Mouse (Mus musculus) gastrocnemius, adult 2 months (tissue): ENCODE results near the gene Zfp526. TPM values are rescaled to one million over a fixed set of nuclear protein-coding genes. Genes with fewer than 3 reads are reported as not detected.
"Not testable (repeated sequence)": the region's sequence is repeated elsewhere in the genome, so short reads cannot be mapped to it uniquely, and the experiment has no call there.

Source experiments
- DNase-seq: peaks from one replicate; pipeline ENCODE4 v3.0.0; 2022
- H3K27ac ChIP-seq: fragments of 200-600 bp; 2 replicates; pipeline ENCODE4 v1.8.1; 2022; ENCODE audit warnings: mild to moderate bottlenecking
- H3K4me3 ChIP-seq: fragments of 200-600 bp; 2 replicates; pipeline ENCODE4 v1.8.1; 2022; ENCODE audit warnings: mild to moderate bottlenecking, moderate library complexity
- CTCF ChIP-seq: fragments of 200-600 bp; IDR thresholded peaks from 2 replicates; pipeline ENCODE4 v1.8.1; 2022; ENCODE audit warnings: antibody characterized with exemption, mild to moderate bottlenecking, moderate library complexity
- intact Hi-C: fragments of 180-260 bp; cut with DNase I; formaldehyde crosslinking; loops from one replicate; pipeline ENCODE4 v1.15.1; 2025
- total RNA-seq, 2 experiments: library from RNA; stranded (reverse); gene quantifications; 2 replicates each; pipeline ENCODE4 v1.2.3; 2021

Gene Zfp526
- total RNA-seq, 2 experiments from 2014 or later = 5.5 to 6.1 TPM

DNA sequence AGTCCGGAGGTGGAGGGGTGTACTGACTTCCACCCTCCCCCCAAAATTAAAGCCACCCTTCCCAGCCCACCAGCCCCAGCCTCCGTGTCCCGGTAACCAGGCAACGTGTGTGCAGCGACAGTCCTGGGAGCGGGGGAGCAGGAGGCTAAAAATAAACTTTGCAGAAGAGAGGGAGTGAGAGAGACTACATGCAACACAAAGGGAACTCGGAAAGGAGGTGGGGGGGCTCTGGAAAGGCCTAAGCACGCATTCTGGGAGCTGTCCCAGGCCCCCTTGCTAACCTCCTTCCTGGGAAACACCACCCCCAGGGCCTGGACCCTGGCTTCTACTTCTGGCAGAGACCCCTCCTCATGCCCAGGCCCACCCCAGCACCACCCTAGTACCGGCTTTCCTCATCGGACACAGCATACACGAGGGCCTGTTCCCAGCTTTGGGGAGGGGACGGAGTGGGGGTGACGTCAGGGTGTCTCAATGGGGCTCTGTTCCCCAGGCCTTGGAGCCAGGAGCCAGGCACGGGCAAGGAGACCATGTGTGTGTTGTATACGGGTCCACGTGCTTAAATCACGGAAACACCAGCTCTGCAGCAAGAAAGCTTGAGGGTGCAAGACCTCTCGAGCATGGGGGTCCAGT is 26.9 kb downstream of the Zfp526 start:
- Histone ChIP-seq H3K27ac (peak overlapping the region; percentile 97), H3K4me3 (peak overlapping the region; percentile 95)
- intact Hi-C loops = no loop called here
- TF ChIP-seq CTCF = no peak
- peak; percentile 59 for DNase-seq

DNA sequence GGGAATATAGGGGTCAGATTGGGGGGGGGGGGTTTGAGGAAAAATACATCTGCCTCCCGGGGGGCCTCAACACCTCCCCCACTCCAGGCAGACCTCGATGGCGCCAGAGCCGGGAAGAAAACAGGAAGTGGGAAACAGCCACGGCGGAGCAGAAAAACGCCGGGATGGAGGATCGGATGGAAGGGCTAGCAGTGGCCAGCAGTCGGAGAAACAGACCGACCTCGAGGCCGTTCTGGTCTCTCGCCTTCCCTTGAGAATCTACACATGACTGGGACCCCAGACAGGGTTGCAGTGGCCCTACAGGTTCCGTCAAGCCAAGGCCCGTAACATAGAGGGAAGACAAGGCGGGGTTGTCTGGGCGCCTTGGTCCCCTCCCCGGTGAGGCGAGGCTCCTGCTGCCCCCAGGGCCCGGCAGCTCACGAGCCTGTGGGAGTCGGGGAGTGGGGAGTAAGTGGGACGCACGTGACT is 27.7 kb downstream of the Zfp526 start:
- intact Hi-C loops = no loop called here
- DNase-seq = no peak
- peak overlapping the region; percentile 97 for H3K27ac ChIP-seq
- no peak for TF ChIP-seq CTCF
- H3K4me3 ChIP-seq = peak overlapping the region; percentile 95

- Histone ChIP-seq H3K4me3 (peak overlapping the region; percentile 95), H3K27ac (peak overlapping the region; percentile 97)
- intact Hi-C loops = no loop called here
- no peak for TF ChIP-seq CTCF
- DNase-seq = peak; percentile 90
These were observed 28.3 kb downstream of the Zfp526 start for GRCm38 (mm10) chr7:25249314-25250140.

DNA sequence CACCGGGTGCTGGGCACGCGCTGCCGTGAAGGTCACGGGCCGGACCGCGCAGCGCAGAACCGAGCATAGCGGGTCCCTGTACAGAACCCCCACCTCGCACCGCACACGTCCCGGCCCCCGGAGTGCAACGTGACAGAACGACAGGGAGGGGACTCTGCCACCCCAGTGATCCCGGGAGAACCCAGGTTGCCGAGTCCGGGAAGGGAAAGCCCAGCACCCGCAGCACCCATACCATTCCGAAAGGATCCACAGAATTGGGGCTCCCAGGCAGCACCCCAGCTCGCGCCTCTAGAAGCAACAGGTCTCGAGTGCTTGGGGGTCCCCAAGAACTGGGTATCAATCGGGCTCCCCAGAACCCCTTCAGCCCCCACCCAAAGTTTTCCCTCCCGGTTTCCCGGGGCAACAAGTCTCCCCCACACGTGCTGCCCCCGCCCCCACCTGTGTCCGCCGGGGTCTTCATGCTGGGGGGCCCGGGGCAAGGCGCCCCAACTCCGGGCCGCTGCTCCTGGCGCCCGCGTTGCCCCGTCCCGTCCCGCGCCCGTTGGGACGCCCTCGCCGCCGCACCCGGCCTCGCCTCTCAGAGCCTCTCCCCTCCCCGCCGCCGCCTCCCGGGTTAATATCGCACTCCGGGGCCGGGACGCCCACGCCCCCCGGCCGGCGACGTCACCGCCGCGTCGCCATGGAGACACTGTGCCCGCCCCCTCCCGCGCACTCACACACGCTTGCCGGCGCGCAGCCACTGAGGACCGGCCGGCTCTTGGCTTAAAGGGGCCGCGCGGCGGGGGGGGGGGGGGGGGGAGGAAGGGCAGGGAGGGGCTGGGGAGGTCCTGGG is 29.1 kb downstream of the Zfp526 start, which contains the start of gene Erf:
Erf (minus strand) TSS at position 621 of the 832 bp plus-strand sequence.
- TF ChIP-seq CTCF = no peak
- DNase-seq = peak; percentile 97
- intact Hi-C loops = no loop called here

DNA sequence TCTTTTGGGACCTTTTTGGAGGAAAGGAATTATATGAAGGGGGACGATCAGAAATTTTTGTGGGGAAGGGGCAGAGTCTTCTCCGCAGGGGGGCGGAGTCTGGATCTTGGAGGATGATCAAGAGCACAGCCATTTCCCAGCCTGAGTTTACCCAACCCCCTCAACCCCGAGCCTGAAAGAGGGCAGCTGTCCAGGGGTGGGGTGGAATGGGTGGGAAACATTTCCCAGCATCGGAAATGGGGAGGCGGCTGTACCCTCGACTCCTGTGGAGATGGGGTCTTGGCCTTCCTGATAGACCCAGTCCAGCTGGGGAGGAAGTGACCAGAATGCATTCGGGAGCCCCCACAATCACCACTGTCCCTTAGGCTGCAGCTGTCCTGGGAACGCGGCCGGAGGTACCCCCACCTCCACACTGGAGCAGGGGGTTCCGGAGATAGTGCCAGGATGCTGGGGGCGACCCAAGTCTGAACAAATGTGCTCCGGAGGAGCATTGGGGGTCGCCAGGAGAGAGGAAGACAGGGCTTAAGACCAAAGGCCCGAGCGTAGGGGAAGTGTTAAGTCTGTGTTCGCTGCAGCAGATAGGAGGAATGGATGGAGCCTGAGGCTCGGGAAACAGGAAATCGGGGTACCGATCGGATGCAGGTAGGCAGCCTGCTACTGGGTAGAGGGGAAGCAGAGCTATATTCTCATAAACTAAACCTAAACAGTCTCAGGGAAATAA is 30.0 kb downstream of the Zfp526 start:
- intact Hi-C loops = loop anchor here (1.0 kb wide), 1 partner anchor 16 kb away; the partner anchor contains the start of gene Cic
- peak overlapping the region; percentile 95 for H3K4me3 ChIP-seq
- H3K27ac ChIP-seq = peak overlapping the region; percentile 97
- DNase-seq = peak; percentile 78
- no peak for TF ChIP-seq CTCF

More for the DNA sequence above, 29.1 kb downstream of the Zfp526 start, which contains the start of gene Erf:
- peak within 1 kb of the TSS; percentile 97 for H3K27ac ChIP-seq
- peak within 1 kb of the TSS; percentile 95 for H3K4me3 ChIP-seq

- DNase-seq = no peak
- Histone ChIP-seq H3K27ac (peak overlapping the region; percentile 97), H3K4me3 (peak overlapping the region; percentile 95)
- TF ChIP-seq CTCF = no peak
- intact Hi-C loops = loop anchor here (1.0 kb wide), 1 partner anchor 15 kb away; the partner anchor contains the start of gene Cic
These were observed 30.6 kb downstream of the Zfp526 start for GRCm38 (mm10) chr7:25251822-25252221.

- Histone ChIP-seq H3K27ac (no peak overlapping the region), H3K4me3 (no peak overlapping the region)
- no peak for DNase-seq
- intact Hi-C loops = no loop called here
- no peak for TF ChIP-seq CTCF
These were observed 40.7 kb downstream of the Zfp526 start for GRCm38 (mm10) chr7:25261896-25262295.

DNA sequence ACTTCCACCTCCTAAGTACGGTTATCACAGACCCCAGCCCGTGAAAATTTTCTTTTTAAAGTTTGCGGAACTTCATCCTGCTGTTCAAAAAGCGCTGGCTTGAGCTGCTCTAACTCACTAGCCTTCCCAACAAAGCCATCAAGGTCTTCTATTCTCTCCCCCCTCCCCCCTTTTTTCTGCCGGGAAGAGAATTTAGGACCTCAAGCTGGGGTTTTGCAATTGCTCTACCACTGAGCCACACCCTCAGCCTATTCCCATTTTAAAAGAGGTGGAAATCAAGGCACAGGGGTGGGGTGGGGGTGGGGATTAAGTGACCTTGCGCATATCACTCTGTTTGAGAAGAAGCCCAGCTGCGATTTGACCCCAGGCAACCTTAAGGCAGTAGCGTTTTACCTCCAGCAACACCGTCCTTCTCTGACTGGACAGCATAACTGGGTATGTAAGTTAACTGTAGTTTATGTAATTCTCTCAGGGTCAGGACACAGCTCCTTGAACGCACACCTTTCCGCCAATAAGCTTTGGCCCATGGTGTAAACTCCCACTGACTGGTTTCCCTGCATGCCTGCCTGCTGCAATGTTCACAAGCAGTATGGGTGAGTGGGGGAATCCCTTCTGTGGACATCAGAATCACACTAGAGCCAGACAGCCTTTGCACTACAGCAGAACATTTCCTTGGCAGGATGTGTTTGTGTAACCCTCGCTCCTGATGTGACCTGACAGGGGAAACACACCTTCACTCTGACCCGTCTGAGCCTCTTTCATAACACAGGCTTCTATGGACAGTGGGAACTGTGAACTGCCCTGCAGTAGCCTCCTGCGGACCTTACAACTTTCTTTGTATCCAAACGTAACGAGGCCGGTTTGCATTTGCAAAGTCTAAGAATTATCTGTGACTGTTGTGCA is 43.0 kb downstream of the Zfp526 start:
- Histone ChIP-seq H3K27ac (no peak overlapping the region), H3K4me3 (no peak overlapping the region)
- TF ChIP-seq CTCF = no peak
- DNase-seq = no peak
- intact Hi-C loops = no loop called here

GRCm38 (mm10) chr7:25265743-25266142 is 44.5 kb downstream of the Zfp526 start:
- DNase-seq, intact Hi-C loops, H3K27ac ChIP-seq, H3K4me3 ChIP-seq: not testable (repeated sequence)

- no peak for DNase-seq
- Histone ChIP-seq H3K4me3 (no peak overlapping the region), H3K27ac (no peak overlapping the region)
- TF ChIP-seq CTCF = no peak
- intact Hi-C loops = no loop called here
These were observed 45.1 kb downstream of the Zfp526 start for GRCm38 (mm10) chr7:25266180-25266962.
